Mouse (Mus musculus): ENCODE measurements around the gene Syt17.
"Not testable (repeated sequence)": the region's sequence is repeated elsewhere in the genome, so short reads cannot be mapped to it uniquely, and the experiment has no call there.

Syt17 gene

DNA sequence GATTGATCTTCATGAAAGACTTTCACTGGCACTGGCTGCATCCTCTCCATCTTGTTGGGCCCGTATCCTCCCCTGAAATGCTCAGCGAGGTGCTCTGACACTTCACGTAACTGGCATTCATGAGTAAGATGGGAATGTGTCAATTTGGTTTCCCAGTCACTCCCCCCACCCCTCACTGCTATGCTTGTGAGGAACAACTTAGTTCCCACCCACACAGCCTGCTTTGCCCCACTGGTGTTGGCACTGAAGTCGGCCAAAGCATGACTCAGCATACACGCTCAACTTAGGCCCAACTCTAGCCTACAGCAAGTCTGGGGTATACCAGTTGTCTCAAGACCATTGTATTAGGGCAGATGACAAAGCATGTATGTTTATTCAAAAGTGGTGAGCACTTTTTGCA, 76.7 kb downstream of the Syt17 start:
- no peaks in the 10 kb centered on the region for H3K36me3 ChIP-seq (ENCODE audit: control insufficient read depth, insufficient read depth, low read length, poor library complexity, severe bottlenecking)
- H3K27me3 ChIP-seq (ENCODE audit: control insufficient read depth, insufficient read depth, low read length, poor library complexity, severe bottlenecking): no peaks in the 10 kb centered on the region
- no peak for DNase-seq (ENCODE audit: low read depth, low spot score)

DNA sequence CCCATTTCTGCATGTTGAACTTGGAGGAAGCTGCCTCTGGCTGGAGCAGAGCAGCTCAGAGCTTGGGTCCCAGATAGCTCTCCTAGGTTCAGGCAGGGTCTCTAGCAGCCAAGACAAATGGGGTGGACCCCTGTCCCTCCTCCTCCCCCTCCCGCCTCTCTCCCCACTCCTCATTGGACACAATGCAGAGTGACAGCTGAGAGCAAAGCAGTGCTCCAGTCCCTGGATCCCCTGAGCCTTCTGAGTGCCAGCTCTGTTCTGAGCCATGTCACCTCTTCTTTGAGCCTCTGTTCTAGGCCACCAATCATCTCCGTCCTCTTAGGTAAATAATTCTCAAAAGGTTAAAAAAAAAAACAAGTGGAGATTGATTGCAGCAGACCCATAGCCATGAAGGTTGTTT, 78.3 kb downstream of the Syt17 start:
- Histone ChIP-seq H3K36me3 (ENCODE audit: control insufficient read depth, insufficient read depth, low read length, poor library complexity, severe bottlenecking) (no peaks in the 10 kb centered on the region), H3K27me3 (ENCODE audit: control insufficient read depth, insufficient read depth, low read length, poor library complexity, severe bottlenecking) (no peaks in the 10 kb centered on the region; the same call in 1 of the 2 replicates)
- no peak for DNase-seq (ENCODE audit: low read depth, low spot score)

DNA sequence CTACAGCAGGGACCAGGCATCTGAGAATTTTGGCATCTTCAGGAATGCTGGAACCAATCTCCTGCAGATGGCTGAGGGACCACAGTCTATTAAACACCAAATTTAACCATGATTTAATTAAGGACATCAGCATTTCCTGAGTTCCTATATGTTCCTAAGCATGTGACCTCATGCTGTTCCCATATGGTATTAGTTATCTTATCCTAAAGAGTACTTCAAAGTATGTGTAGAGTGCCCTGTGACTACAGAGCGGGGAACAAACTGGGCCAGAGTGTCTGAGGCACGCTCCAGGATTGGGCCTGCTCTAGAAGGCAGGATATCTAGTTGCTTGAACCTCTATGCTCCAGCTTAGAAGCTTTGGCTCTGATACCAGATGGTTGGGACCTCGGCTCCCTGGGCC, 82.1 kb downstream of the Syt17 start:
- Histone ChIP-seq H3K27me3 (ENCODE audit: control insufficient read depth, insufficient read depth, low read length, poor library complexity, severe bottlenecking) (no peaks in the 10 kb centered on the region; the same call in 1 of the 2 replicates), H3K36me3 (ENCODE audit: control insufficient read depth, insufficient read depth, low read length, poor library complexity, severe bottlenecking) (no peaks in the 10 kb centered on the region)
- DNase-seq (ENCODE audit: low read depth, low spot score): no peak

DNA sequence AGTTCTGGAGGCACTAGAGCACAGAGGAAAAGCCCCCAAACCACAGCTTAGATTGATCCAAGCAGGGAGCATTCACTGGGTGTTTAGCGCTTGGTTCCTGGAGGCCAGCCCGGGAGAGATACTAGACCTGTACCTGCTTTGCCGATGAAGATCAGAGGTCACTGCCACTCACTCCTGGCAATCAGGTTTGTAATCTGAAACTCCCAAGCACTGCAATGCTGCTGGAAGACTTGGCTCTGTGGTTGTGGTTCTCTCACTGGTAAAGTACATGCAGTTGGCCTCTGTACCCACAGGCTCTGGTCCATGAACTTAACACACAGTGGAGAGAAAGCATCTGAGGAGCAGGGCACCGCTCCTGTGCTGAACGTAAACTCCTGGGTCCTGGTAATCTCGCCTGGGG, 82.8 kb downstream of the Syt17 start:
- no peaks in the 10 kb centered on the region; the same call in 1 of the 2 replicates for H3K27me3 ChIP-seq (ENCODE audit: control insufficient read depth, insufficient read depth, low read length, poor library complexity, severe bottlenecking)
- H3K36me3 ChIP-seq (ENCODE audit: control insufficient read depth, insufficient read depth, low read length, poor library complexity, severe bottlenecking): no peaks in the 10 kb centered on the region
- no peak for DNase-seq (ENCODE audit: low read depth, low spot score)

DNA sequence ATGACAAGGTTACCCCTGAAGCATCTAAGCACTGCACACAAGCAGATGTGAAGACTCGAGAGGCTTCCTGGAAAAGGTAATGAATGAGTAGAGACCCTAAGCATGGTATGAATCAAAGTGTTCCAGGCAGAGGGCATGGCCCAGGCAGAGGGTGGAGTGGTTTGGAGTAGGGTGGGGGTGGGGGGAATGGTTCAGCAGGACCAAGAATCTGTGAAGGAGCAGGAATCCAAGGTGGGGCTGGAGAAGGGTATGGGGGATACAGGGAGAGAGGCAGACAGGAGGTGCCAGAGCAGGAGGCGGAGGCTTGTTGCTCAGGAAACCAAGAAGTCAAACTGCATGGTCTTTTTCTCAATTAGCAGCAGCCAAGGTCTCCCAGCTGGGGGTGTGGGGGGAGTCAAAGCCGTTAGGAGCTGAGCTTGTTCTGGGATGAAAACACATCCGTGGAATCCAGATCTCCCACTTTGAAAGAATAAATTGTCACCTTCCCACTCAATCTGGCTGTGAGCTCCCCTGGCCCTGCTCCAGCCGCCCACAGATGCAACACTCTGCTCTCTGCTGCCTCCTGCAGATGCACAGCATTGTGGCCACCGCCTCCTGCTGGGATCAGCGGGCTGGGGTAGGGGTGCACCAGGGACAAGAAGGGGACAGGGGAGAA, 83.5 kb downstream of the Syt17 start:
- Histone ChIP-seq H3K27me3 (ENCODE audit: control insufficient read depth, insufficient read depth, low read length, poor library complexity, severe bottlenecking) (no peaks in the 10 kb centered on the region; the same call in 1 of the 2 replicates), H3K36me3 (ENCODE audit: control insufficient read depth, insufficient read depth, low read length, poor library complexity, severe bottlenecking) (no peaks in the 10 kb centered on the region)
- no peak for DNase-seq (ENCODE audit: low read depth, low spot score)

DNA sequence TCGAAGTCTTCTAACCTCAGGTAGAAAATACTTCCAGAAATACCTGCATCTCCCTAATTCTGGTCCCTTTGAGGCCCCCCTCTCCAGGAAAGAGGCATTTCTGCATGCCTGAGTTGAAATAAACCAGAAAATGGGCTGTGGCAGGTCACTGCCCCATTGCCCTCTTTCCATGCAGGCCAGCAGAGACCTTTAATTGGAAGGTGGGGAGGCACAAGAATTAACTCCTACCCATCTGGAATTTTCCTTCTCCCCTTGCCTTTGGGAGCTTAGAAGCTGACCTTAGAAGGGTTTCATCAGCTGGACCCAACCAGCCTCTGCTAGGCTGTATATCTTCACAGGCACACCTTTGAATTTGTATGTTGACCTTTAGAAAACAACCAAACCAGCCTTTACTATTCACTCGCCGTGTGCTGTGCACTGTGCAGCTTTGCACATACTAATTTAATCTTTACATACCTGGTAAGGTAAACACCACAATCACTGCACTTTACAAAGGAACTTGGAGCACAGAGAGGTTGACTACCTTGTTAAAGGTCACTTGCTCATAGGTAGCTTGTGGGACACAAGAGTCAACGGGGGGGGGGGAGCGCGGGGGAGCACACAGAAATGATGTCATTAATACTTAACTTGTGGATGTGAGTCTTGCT, 84.3 kb downstream of the Syt17 start:
- Histone ChIP-seq H3K27me3 (ENCODE audit: control insufficient read depth, insufficient read depth, low read length, poor library complexity, severe bottlenecking) (no peaks in the 10 kb centered on the region; the same call in 1 of the 2 replicates), H3K36me3 (ENCODE audit: control insufficient read depth, insufficient read depth, low read length, poor library complexity, severe bottlenecking) (no peaks in the 10 kb centered on the region)
- no peak for DNase-seq (ENCODE audit: low read depth, low spot score)

DNA sequence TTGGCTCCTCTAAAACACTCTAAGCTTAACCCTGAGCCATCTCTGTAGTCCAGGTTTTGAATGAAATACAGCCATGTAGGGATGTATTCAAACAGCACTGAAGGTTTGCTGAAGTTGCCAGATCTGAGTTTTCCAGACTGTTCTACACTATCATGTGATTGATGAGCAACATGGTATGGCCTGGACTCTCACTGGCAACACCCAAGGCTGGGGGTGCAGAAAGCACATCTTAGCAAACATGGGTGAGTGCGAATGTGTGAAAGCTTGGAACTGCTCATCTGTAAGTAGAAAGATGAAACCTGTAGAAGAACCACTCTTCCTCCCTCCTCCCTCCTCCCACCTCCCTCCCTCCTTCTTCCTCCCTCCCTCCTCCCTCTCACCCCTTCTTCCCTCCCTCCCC, 85.1 kb downstream of the Syt17 start:
- DNase-seq (ENCODE audit: low read depth, low spot score): no peak
- H3K36me3 ChIP-seq (ENCODE audit: control insufficient read depth, insufficient read depth, low read length, poor library complexity, severe bottlenecking): no peaks in the 10 kb centered on the region
- H3K27me3 ChIP-seq (ENCODE audit: control insufficient read depth, insufficient read depth, low read length, poor library complexity, severe bottlenecking): no peaks in the 10 kb centered on the region; the same call in 1 of the 2 replicates

DNA sequence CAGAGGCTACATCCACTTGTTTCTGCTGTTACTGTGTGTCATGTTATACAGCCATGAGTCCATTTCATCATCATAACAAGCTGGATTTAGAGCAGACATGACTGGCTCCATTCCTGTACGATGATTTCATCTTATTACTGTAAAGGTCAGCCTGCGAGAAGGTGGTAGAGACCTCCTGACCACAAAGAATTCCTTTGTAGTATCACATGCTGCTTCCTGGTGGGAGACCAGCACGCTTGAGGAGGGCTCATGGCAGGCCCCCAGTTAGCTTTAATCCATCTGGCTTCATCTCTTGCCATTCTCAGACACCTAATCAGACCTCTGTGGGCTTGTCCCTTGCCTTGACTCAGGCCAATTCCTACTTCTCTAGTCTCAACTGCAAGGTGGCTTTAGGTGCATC, 85.8 kb downstream of the Syt17 start:
- DNase-seq (ENCODE audit: low read depth, low spot score): no peak
- H3K27me3 ChIP-seq (ENCODE audit: control insufficient read depth, insufficient read depth, low read length, poor library complexity, severe bottlenecking): no peaks in the 10 kb centered on the region; the same call in 1 of the 2 replicates
- no peaks in the 10 kb centered on the region for H3K36me3 ChIP-seq (ENCODE audit: control insufficient read depth, insufficient read depth, low read length, poor library complexity, severe bottlenecking)

DNA sequence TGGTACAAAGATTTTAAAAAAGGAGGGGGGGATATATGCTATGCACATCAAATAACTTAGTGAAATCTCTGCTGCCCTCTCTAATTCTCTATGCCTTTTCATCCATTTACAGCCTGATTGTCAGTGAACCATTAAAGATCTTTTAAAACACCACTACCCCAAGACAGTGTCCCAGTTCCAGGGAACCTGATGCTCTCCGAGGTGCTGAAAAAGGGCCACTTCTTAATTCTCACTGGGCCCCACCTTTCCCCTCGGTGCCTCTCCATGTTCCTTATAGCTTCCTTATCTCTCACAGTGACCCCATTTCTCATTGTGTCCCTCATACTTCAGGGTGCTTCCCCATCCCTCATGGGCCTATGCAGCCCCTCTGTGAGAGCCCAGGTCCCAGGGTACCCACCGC, 89.0 kb downstream of the Syt17 start:
- Histone ChIP-seq H3K27me3 (ENCODE audit: control insufficient read depth, insufficient read depth, low read length, poor library complexity, severe bottlenecking) (no peaks in the 10 kb centered on the region), H3K36me3 (ENCODE audit: control insufficient read depth, insufficient read depth, low read length, poor library complexity, severe bottlenecking) (no peaks in the 10 kb centered on the region)
- DNase-seq (ENCODE audit: low read depth, low spot score): no peak

DNA sequence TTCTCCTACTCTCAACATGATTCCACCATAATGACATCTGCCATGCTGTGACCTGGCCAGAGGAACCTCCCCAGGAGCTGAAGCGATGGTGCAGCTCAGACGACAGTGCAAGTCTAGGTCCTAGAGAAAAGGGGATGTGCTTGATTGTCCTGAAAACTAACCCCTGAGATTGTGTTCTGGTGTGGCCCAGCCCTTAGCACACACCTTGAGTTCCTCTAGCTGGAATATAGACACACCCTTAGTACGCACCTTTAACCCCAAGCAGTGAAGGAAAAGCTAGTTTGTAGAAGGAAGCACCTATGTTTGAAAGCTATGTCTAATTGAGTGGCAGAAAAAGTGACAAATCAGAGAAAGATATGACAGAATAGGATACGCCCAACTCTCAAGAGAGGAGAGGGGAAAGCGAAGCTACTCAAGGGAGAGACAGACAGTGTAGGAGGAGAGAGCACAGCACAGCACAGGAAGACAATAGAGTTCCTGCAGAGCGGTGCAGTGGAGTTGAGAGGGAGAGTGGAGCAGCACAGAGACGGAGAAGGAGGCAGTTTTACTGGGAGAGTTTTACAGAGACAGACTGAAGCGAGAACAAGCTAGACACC, 91.5 kb downstream of the Syt17 start:
- H3K27me3 ChIP-seq (ENCODE audit: control insufficient read depth, insufficient read depth, low read length, poor library complexity, severe bottlenecking); DNase-seq (ENCODE audit: low read depth, low spot score); H3K36me3 ChIP-seq (ENCODE audit: control insufficient read depth, insufficient read depth, low read length, poor library complexity, severe bottlenecking): not testable (repeated sequence)

DNA sequence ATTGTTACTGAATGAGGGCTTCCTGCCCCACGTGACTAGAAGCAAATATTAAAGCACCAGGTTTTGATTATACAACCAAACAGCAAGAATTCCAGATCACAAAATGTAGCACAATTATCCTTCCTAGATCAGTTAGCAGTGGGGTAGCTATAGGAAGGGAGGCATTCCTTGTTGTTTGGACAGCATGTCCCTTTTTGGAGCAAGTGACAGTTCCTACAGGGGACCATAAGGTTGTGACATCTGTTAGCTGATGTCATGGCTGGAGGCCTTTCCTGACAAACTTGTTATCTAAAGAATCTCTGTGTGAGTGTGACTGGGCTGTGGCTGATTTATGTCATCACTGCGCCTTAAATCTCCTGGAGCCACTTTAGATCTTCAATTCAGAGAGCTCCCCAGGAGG, 97.2 kb downstream of the Syt17 start:
- Histone ChIP-seq H3K36me3 (ENCODE audit: control insufficient read depth, insufficient read depth, low read length, poor library complexity, severe bottlenecking) (no peaks in the 10 kb centered on the region), H3K27me3 (ENCODE audit: control insufficient read depth, insufficient read depth, low read length, poor library complexity, severe bottlenecking) (no peaks in the 10 kb centered on the region)
- DNase-seq (ENCODE audit: low read depth, low spot score): no peak

DNA sequence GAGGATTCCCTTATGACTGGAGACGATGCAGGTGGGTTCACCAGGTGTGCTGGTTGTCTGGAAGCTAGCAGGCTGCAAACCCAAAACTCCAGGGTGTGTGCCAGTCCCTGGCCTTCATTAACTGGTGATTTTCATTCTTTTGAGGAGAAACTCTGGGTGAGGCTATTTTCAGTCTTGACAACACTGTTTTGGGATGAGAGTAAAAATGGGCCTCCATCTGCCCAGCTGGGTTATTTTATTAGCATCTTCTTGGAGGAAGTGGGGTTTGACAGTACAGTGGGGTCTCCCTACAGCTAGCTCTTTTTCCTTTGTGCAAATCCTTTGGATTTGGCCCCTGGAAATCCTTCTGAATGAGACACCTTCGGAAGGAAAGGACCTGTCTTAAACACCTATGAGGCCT, 101.1 kb downstream of the Syt17 start:
- Histone ChIP-seq H3K27me3 (ENCODE audit: control insufficient read depth, insufficient read depth, low read length, poor library complexity, severe bottlenecking) (no peaks in the 10 kb centered on the region), H3K36me3 (ENCODE audit: control insufficient read depth, insufficient read depth, low read length, poor library complexity, severe bottlenecking) (no peaks in the 10 kb centered on the region)
- DNase-seq (ENCODE audit: low read depth, low spot score): no peak

DNA sequence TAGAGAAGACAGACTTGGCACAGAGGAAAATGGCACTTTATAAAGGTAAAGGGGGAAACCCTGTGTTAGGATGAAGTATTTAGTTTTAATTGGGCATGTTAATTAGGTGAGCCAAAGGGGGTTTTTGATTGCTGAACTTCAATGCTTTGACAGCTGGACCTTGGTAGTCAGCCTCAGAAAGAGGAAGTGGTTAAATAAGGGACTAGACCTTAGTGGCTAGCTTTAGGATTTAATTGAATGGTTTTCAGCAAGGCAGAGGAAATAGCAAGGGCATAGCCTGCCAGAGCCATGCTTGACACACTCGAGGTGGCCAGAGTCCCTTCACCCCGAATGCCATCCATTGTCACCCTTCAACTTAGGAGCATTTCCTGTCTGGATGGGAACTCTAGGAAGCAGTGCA, 101.6 kb downstream of the Syt17 start:
- H3K36me3 ChIP-seq (ENCODE audit: control insufficient read depth, insufficient read depth, low read length, poor library complexity, severe bottlenecking): no peaks in the 10 kb centered on the region
- H3K27me3 ChIP-seq (ENCODE audit: control insufficient read depth, insufficient read depth, low read length, poor library complexity, severe bottlenecking): no peaks in the 10 kb centered on the region
- peak; percentile 70 for DNase-seq (ENCODE audit: low read depth, low spot score)

DNA sequence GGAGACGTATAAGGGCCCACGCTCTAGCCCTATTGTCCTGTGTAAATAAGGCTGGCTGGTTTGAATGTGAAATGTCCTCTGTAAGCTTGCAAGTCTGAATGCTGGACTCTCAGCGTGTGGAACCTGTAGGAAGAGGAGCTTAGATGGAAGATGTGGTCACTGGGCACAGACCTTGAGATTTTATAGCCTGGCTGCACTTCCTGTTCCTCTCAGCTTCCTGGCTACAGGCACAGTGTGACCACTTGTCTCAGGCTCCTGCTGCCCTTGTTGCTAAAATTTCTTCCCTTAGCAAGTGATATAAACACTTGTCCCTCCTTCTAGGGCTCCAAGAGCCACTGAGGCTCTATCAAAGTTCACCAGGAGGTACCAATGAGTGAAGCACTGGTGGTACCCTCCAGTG, 102.6 kb downstream of the Syt17 start:
- no peak for DNase-seq (ENCODE audit: low read depth, low spot score)
- no peaks in the 10 kb centered on the region for H3K36me3 ChIP-seq (ENCODE audit: control insufficient read depth, insufficient read depth, low read length, poor library complexity, severe bottlenecking)

DNA sequence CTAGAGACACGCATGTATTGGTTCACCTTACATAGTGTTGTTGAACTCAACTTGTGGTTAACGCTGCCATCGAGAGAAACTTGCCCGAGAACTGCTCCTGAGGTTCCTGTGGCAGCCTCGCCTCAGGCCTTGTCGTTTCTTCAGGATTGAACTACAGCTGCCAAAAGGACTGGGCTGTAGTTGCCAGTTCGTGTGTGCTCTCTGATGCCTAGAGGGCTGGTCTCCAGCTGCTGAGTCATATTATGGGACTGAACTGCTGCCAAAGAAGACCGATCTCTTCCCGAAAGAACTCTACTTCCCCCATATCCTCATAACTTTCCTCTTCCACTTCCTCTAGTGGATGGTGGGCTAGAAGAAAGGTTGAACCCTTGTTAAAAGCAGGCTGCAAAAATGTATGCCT, 103.3 kb downstream of the Syt17 start:
- DNase-seq (ENCODE audit: low read depth, low spot score): no peak
- Histone ChIP-seq H3K36me3 (ENCODE audit: control insufficient read depth, insufficient read depth, low read length, poor library complexity, severe bottlenecking) (no peaks in the 10 kb centered on the region), H3K27me3 (ENCODE audit: control insufficient read depth, insufficient read depth, low read length, poor library complexity, severe bottlenecking) (no peaks in the 10 kb centered on the region)

More for the DNA sequence above, 102.6 kb downstream of the Syt17 start:
- no peaks in the 10 kb centered on the region for H3K27me3 ChIP-seq (ENCODE audit: control insufficient read depth, insufficient read depth, low read length, poor library complexity, severe bottlenecking)
